ENCODE assay signal across 8 mouse cellular contexts in the genomic region with DNA sequence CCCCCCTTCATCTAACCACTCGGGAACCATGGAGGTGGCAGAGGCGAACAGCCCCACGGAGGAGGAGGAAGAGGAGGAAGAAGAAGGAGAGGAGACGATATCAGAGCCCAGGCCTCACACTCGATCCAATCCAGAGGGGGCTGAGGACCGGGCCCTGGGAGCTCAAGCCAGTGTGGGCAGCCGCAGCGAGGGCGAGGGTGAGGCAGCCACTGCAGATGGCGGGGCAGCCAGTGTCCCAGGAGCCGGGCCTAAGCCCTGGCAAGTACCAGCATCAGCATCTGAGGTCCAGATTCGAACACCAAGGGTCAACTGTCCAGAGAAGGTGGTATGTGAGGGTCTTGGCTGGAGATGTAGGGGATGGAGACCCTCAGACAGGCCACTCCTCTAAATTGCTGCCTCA. TPM values are rescaled to one million over a fixed set of nuclear protein-coding genes. Genes with fewer than 3 reads are reported as not detected.
A peak's percentile ranks its signal among the peaks of the same experiment; 100 is the strongest.
DNase-seq lines count a peak whose midpoint lies in the region; ATAC-seq lines count a peak whose summit lies in the region.

No protein-coding gene starts in this region.

- no peaks in the 10 kb centered on the region for H3K9me3 ChIP-seq in kidney, embryonic 15.5 days (replicated peaks)
- no peaks in the 10 kb centered on the region for H3K9me3 ChIP-seq in embryonic facial prominence, embryonic 10.5 days
- H3K9me3 ChIP-seq in midbrain, embryonic 12.5 days: no peaks in the 10 kb centered on the region

- H3K9ac ChIP-seq in kidney, embryonic 15.5 days: peak overlapping the region; percentile 74; the same call in 1 of the 2 replicates
- 0 out of 2 replicates have a peak overlapping the region, but pooled peaks have one; percentile 73 for H3K9ac ChIP-seq in midbrain, embryonic 12.5 days (replicated peaks)

- peaks cover 23% of the 10 kb centered on the region for H3K4me1 ChIP-seq in kidney, embryonic 15.5 days
- peaks cover 24% of the 10 kb centered on the region for H3K4me1 ChIP-seq in embryonic facial prominence, embryonic 10.5 days
- H3K4me1 ChIP-seq in midbrain, embryonic 12.5 days: peaks cover 19% of the 10 kb centered on the region

- no peak for DNase-seq in kidney, adult 9 months
- no peak for DNase-seq in embryonic facial prominence, embryonic 10.5 days (ENCODE audit: low spot score)
- peak; percentile 15 for DNase-seq in heart, postnatal 4 days
- DNase-seq in natural killer cell, adult 2 months (ENCODE audit: low spot score in 2 of 2): no peak
- no peak for DNase-seq in adrenal gland, postnatal 25 days
- DNase-seq in spleen, postnatal 14 days (ENCODE audit: low spot score in 2 of 2): no peak

- H3K27me3 ChIP-seq in kidney, embryonic 15.5 days: no peaks in the 10 kb centered on the region
- H3K27me3 ChIP-seq in embryonic facial prominence, embryonic 10.5 days (replicated peaks; ENCODE audit: low read depth, poor library complexity, severe bottlenecking): 0 out of 2 replicates have a peak, but pooled peaks cover 3% of the 10 kb centered on the region
- H3K27me3 ChIP-seq in midbrain, embryonic 12.5 days: no peaks in the 10 kb centered on the region

- no peak overlapping the region for H3K27ac ChIP-seq in kidney, embryonic 15.5 days
- H3K27ac ChIP-seq in embryonic facial prominence, embryonic 10.5 days (replicated peaks): peak overlapping the region; percentile 89; the same call in 1 of the 2 replicates
- H3K27ac ChIP-seq in midbrain, embryonic 12.5 days (replicated peaks): no peak overlapping the region

- H3K36me3 ChIP-seq in kidney, embryonic 15.5 days: peaks cover 29% of the 10 kb centered on the region
- H3K36me3 ChIP-seq in embryonic facial prominence, embryonic 10.5 days (replicated peaks): peaks cover 36% of the 10 kb centered on the region
- peaks cover 23% of the 10 kb centered on the region for H3K36me3 ChIP-seq in midbrain, embryonic 12.5 days

- peak overlapping the region; percentile 67 for H3K4me3 ChIP-seq in kidney, embryonic 15.5 days (replicated peaks)
- H3K4me3 ChIP-seq in embryonic facial prominence, embryonic 10.5 days: peak overlapping the region; percentile 88
- H3K4me3 ChIP-seq in midbrain, embryonic 12.5 days: peak overlapping the region; percentile 82

- H3K4me2 ChIP-seq in kidney, embryonic 15.5 days: peak overlapping the region; percentile 78
- peak overlapping the region; percentile 82 for H3K4me2 ChIP-seq in midbrain, embryonic 12.5 days (replicated peaks)

- 87% methylated on average over 12 of the region's 12 CpGs for WGBS in kidney, embryonic 15.5 days
- 86% methylated on average over 12 of the region's 12 CpGs for WGBS in embryonic facial prominence, embryonic 10.5 days
- 82% methylated on average over 12 of the region's 12 CpGs for WGBS in midbrain, embryonic 12.5 days

- no peak for ATAC-seq in kidney, embryonic 15.5 days (replicated peaks; ENCODE audit: low FRiP score)
- ATAC-seq in midbrain, embryonic 12.5 days (ENCODE audit: low FRiP score, low read depth): no peak

RNA-seq across cellular contexts. Expression of a gene that starts 1.0 kb away (rescaled TPM):
- polyA plus RNA-seq in kidney, embryonic 15.5 days (2015; fragmentation: Nextera tagmentation; extraction: Ambion mirVana): 117 and 118 TPM in 2 replicates
- polyA plus RNA-seq in embryonic facial prominence, embryonic 10.5 days (2016; fragmentation: Nextera tagmentation; extraction: Ambion mirVana): 109 and 110 TPM in 2 replicates
- total RNA-seq in heart, postnatal 4 days (2021): 10 to 100 TPM; 69.4 to 70.7 TPM
- polyA plus RNA-seq in midbrain, embryonic 12.5 days (2016; fragmentation: Nextera tagmentation; extraction: Ambion mirVana): 91.7 and 102 TPM in 2 replicates
- 105 and 116 TPM in 2 replicates for total RNA-seq in adrenal gland, postnatal 25 days (2021)

RNA-seq across cellular contexts. Expression of a gene that starts 2.1 kb away (rescaled TPM):
- 19.1 and 22.3 TPM in 2 replicates for polyA plus RNA-seq in kidney, embryonic 15.5 days (2015; fragmentation: Nextera tagmentation; extraction: Ambion mirVana)
- 5.4 and 5.5 TPM in 2 replicates for polyA plus RNA-seq in embryonic facial prominence, embryonic 10.5 days (2016; fragmentation: Nextera tagmentation; extraction: Ambion mirVana)
- 10 to 100 TPM; 27.2 to 27.9 TPM for total RNA-seq in heart, postnatal 4 days (2021)
- 5.6 and 5.9 TPM in 2 replicates for polyA plus RNA-seq in midbrain, embryonic 12.5 days (2016; fragmentation: Nextera tagmentation; extraction: Ambion mirVana)
- total RNA-seq in adrenal gland, postnatal 25 days (2021): 20.6 and 25.8 TPM in 2 replicates

RNA-seq across cellular contexts. Expression of a gene that starts 8.1 kb away (rescaled TPM):
- polyA plus RNA-seq in kidney, embryonic 15.5 days (2015; fragmentation: Nextera tagmentation; extraction: Ambion mirVana): 46.7 and 57.1 TPM in 2 replicates
- polyA plus RNA-seq in embryonic facial prominence, embryonic 10.5 days (2016; fragmentation: Nextera tagmentation; extraction: Ambion mirVana): 35.6 and 38.8 TPM in 2 replicates
- total RNA-seq in heart, postnatal 4 days (2021): 1 to 10 TPM; 9.8 TPM
- polyA plus RNA-seq in midbrain, embryonic 12.5 days (2016; fragmentation: Nextera tagmentation; extraction: Ambion mirVana): 34.8 and 39.1 TPM in 2 replicates
- total RNA-seq in adrenal gland, postnatal 25 days (2021): 3.2 and 4.1 TPM in 2 replicates

RNA-seq across cellular contexts. Expression of a gene that starts 15.9 kb away (rescaled TPM):
- polyA plus RNA-seq in kidney, embryonic 15.5 days (2015; fragmentation: Nextera tagmentation; extraction: Ambion mirVana): 96.1 and 99.9 TPM in 2 replicates
- polyA plus RNA-seq in embryonic facial prominence, embryonic 10.5 days (2016; fragmentation: Nextera tagmentation; extraction: Ambion mirVana): 63.6 and 78.0 TPM in 2 replicates
- 10 to 100 TPM; 64.9 to 66.4 TPM for total RNA-seq in heart, postnatal 4 days (2021)
- 54.4 and 58.5 TPM in 2 replicates for polyA plus RNA-seq in midbrain, embryonic 12.5 days (2016; fragmentation: Nextera tagmentation; extraction: Ambion mirVana)
- total RNA-seq in adrenal gland, postnatal 25 days (2021): 64.5 and 75.8 TPM in 2 replicates

RNA-seq across cellular contexts. Expression of a gene that starts 26.6 kb away (rescaled TPM):
- 6.6 and 7.1 TPM in 2 replicates for polyA plus RNA-seq in kidney, embryonic 15.5 days (2015; fragmentation: Nextera tagmentation; extraction: Ambion mirVana)
- 4.0 and 5.0 TPM in 2 replicates for polyA plus RNA-seq in embryonic facial prominence, embryonic 10.5 days (2016; fragmentation: Nextera tagmentation; extraction: Ambion mirVana)
- 1 to 10 TPM; 7.9 to 9.9 TPM for total RNA-seq in heart, postnatal 4 days (2021)
- polyA plus RNA-seq in midbrain, embryonic 12.5 days (2016; fragmentation: Nextera tagmentation; extraction: Ambion mirVana): 4.5 and 6.3 TPM in 2 replicates
- total RNA-seq in adrenal gland, postnatal 25 days (2021): 18.7 and 20.7 TPM in 2 replicates
